In genomic region chr2:75985124-75985523, GRCm38 (mm10) we compare ENCODE assay signal across 8 mouse cellular contexts. TPM values are rescaled to one million over a fixed set of nuclear protein-coding genes. Genes with fewer than 3 reads are reported as not detected.
DNase-seq lines count a peak whose midpoint lies in the region; ATAC-seq and TF ChIP-seq lines count a peak whose summit lies in the region.

No protein-coding gene starts in this region.

- peak; percentile 99 for TF ChIP-seq CTCF in kidney, postnatal 0 days (IDR thresholded peaks at IDR 0.05; ENCODE audit: low read depth)
- TF ChIP-seq CTCF in thymus, adult 2 months (IDR thresholded peaks at IDR 0.05; ENCODE audit: borderline replicate concordance, control insufficient read depth, extremely low read depth, insufficient read depth, low read length, poor library complexity) = no peak

- DNase-seq in urinary bladder, postnatal 25 days (ENCODE audit: low spot score) = peak; percentile 20
- DNase-seq in urinary bladder, postnatal 10 days (ENCODE audit: low spot score) = no peak
- DNase-seq in cerebellum, postnatal 36 days = peak; percentile 60 to 66
- DNase-seq in gastrocnemius, postnatal 25 days = peak; percentile 33
- peak; percentile 97 for DNase-seq in kidney, postnatal 0 days (ENCODE audit: low spot score)
- DNase-seq in liver, embryonic 11.5 days (ENCODE audit: low spot score) = no peak
- peak; percentile 42 to 58 for DNase-seq in natural killer cell, adult 2 months (ENCODE audit: low spot score in 2 of 2)
- DNase-seq in thymus, adult 2 months = peak; percentile 43

- peak; percentile 64 for ATAC-seq in kidney, postnatal 0 days (replicated peaks; ENCODE audit: low FRiP score, low read depth)
- 0 out of 2 replicates have a peak, but pooled peaks have one; percentile 44 for ATAC-seq in liver, embryonic 11.5 days (replicated peaks; ENCODE audit: low FRiP score)

- H3K9ac ChIP-seq in kidney, postnatal 0 days (ENCODE audit: low read depth, low read length) = no peak overlapping the region
- H3K9ac ChIP-seq in liver, embryonic 11.5 days (ENCODE audit: low read depth, low read length) = no peak overlapping the region

- H3K9me3 ChIP-seq in kidney, postnatal 0 days (replicated peaks; ENCODE audit: low read length) = no peaks in the 10 kb centered on the region
- H3K9me3 ChIP-seq in liver, embryonic 11.5 days (ENCODE audit: control insufficient read depth, low read length) = no peaks in the 10 kb centered on the region

- H3K4me3 ChIP-seq in kidney, postnatal 0 days (replicated peaks; ENCODE audit: low read depth, low read length) = no peak overlapping the region
- no peak overlapping the region for H3K4me3 ChIP-seq in liver, embryonic 11.5 days (ENCODE audit: low read depth, low read length)
- H3K4me3 ChIP-seq in thymus, adult 2 months (ENCODE audit: control insufficient read depth, insufficient read depth, low read length) = no peak overlapping the region

- no peaks in the 10 kb centered on the region for H3K27me3 ChIP-seq in kidney, postnatal 0 days (ENCODE audit: insufficient read depth, low read length)
- no peaks in the 10 kb centered on the region for H3K27me3 ChIP-seq in liver, embryonic 11.5 days (replicated peaks; ENCODE audit: control insufficient read depth, insufficient read depth, low read length)
- no peaks in the 10 kb centered on the region for H3K27me3 ChIP-seq in thymus, adult 2 months (ENCODE audit: control insufficient read depth, insufficient read depth, low read length)

- no peak overlapping the region for H3K4me2 ChIP-seq in kidney, postnatal 0 days (ENCODE audit: low read length)
- no peak overlapping the region for H3K4me2 ChIP-seq in liver, embryonic 11.5 days

- H3K4me1 ChIP-seq in kidney, postnatal 0 days (replicated peaks; ENCODE audit: insufficient read depth, low read length) = no peaks in the 10 kb centered on the region
- H3K4me1 ChIP-seq in liver, embryonic 11.5 days (replicated peaks; ENCODE audit: control insufficient read depth, insufficient read depth, low read length) = no peaks in the 10 kb centered on the region
- H3K4me1 ChIP-seq in thymus, adult 2 months (replicated peaks; ENCODE audit: control insufficient read depth, insufficient read depth, low read length) = no peaks in the 10 kb centered on the region

- no peak overlapping the region for H3K27ac ChIP-seq in kidney, postnatal 0 days
- no peak overlapping the region for H3K27ac ChIP-seq in liver, embryonic 11.5 days (ENCODE audit: low read depth, low read length)
- no peak overlapping the region for H3K27ac ChIP-seq in thymus, adult 2 months (ENCODE audit: control insufficient read depth, insufficient read depth, low read length)

- no peak for TF ChIP-seq POLR2A in thymus, adult 2 months (IDR thresholded peaks at IDR 0.05; ENCODE audit: control insufficient read depth, extremely low read depth, insufficient read depth, low read length, poor library complexity)

- 0% methylated on average over 2 of the region's 2 CpGs for WGBS in kidney, postnatal 0 days
- 4% methylated on average over 2 of the region's 2 CpGs for WGBS in liver, embryonic 11.5 days
- 3% methylated on average over 2 of the region's 2 CpGs for WGBS in thymus, adult 2 months

- H3K36me3 ChIP-seq in kidney, postnatal 0 days (ENCODE audit: insufficient read depth, low read length) = no peaks in the 10 kb centered on the region
- no peaks in the 10 kb centered on the region for H3K36me3 ChIP-seq in liver, embryonic 11.5 days (ENCODE audit: control insufficient read depth, insufficient read depth, low read length)
- H3K36me3 ChIP-seq in thymus, adult 2 months (ENCODE audit: control insufficient read depth, insufficient read depth, low read length) = no peaks in the 10 kb centered on the region

RNA-seq across cellular contexts. Expression of gene Ttc30a1, which starts 3.4 kb away (rescaled TPM):
- total RNA-seq in gastrocnemius, postnatal 25 days (2021) = 1 to 10 TPM in 1 of 2 experiments, under 1 TPM in 1; 0.96 to 1.0 TPM
- 6.7 and 7.0 TPM in 2 replicates for polyA plus RNA-seq in kidney, postnatal 0 days (2015; fragmentation: Nextera tagmentation; extraction: Ambion mirVana)
- 4.8 and 5.4 TPM in 2 replicates for polyA plus RNA-seq in liver, embryonic 11.5 days (2014; fragmentation: Nextera tagmentation; extraction: Ambion mirVana)
- polyA plus RNA-seq in thymus, adult 2 months (2012; rRNA removed) = 3.5 and 3.8 TPM in 2 replicates

RNA-seq across cellular contexts. Expression of gene Ttc30a2, which starts 7.2 kb away (rescaled TPM):
- total RNA-seq in gastrocnemius, postnatal 25 days (2021) = under 1 TPM; 0.13 to 0.35 TPM
- 0.18 and 0.51 TPM in 2 replicates for polyA plus RNA-seq in kidney, postnatal 0 days (2015; fragmentation: Nextera tagmentation; extraction: Ambion mirVana)
- polyA plus RNA-seq in liver, embryonic 11.5 days (2014; fragmentation: Nextera tagmentation; extraction: Ambion mirVana) = 0.34 and 0.36 TPM in 2 replicates
- polyA plus RNA-seq in thymus, adult 2 months (2012; rRNA removed) = 0.19 and 0.24 TPM in 2 replicates

RNA-seq across cellular contexts. Expression of gene Ttc30b, which starts 46.7 kb away (rescaled TPM):
- 1 to 10 TPM; 2.3 to 2.8 TPM for total RNA-seq in gastrocnemius, postnatal 25 days (2021)
- 14.1 and 14.5 TPM in 2 replicates for polyA plus RNA-seq in kidney, postnatal 0 days (2015; fragmentation: Nextera tagmentation; extraction: Ambion mirVana)
- 2.1 and 3.2 TPM in 2 replicates for polyA plus RNA-seq in liver, embryonic 11.5 days (2014; fragmentation: Nextera tagmentation; extraction: Ambion mirVana)
- polyA plus RNA-seq in thymus, adult 2 months (2012; rRNA removed) = 3.9 and 4.4 TPM in 2 replicates

Comparison
In these comparisons a context has a peak if more than half of its experiments do, and no peak if none do; other contexts are left out.
1. DNase-seq: peak in urinary bladder, postnatal 25 days (single experiment), cerebellum, postnatal 36 days (2 of 2), gastrocnemius, postnatal 25 days (single experiment), kidney, postnatal 0 days (single experiment), natural killer cell, adult 2 months (2 of 2) and thymus, adult 2 months (single experiment); none in urinary bladder, postnatal 10 days (single experiment) and liver, embryonic 11.5 days (single experiment).